Mouse (Mus musculus): Measurements from ENCODE around the gene Btc. TPM values are rescaled to one million over a fixed set of nuclear protein-coding genes. Genes with fewer than 3 reads are reported as not detected.

The Btc gene
- 0.86 and 1.1 TPM in 2 replicates for polyA plus RNA-seq (2012; rRNA removed)

DNA sequence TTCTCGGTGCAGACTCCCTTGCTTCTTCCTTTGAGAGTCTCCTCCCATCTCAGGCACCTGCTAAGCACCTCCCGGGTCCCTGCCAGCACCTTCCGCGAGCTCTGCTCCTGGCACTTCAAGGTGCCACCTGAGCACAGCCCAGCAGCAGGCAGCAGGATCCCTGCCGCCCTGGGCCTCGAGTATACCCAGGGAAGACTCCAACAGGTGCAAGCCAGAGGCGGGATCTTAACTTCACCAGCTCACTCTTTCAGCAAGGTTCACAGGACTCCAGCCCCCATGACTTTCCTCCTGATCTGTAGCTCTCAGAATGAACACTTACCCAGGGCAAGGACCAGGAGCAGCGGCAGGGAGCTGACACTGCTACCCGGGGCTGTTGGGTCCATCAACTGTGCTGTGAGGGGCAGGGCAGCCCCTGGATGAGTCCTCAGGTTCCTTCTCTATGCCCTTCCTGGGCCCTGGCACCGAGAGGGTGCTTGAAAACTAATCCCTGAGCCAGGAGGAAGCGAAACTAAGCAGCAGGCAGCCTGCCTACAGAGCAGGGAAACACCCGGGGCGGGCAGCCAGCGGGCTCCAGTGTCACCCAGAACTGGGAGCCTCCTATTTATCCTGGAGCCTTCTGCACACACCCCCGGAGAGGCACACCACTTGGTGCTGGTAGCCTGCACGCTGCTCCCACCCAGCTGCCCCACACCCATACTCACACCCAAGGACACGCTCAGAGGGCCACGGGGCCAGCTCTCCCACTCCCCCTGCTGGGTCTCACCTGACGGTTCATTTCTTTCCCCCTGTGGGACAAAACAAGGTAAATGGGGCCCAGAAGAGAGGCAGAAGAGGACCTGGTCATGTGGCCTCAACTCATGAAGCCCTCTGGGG is at the start of gene Btc:
TSS of gene Btc (minus strand) at position 656 of the 873 bp plus-strand sequence.
- Histone ChIP-seq H3K36me3 (ENCODE audit: control insufficient read depth, insufficient read depth, low read length) (no peaks in the 10 kb centered on the region), H3K4me1 (ENCODE audit: control insufficient read depth, insufficient read depth, insufficient read length, low read length) (peaks cover 5% of the 10 kb centered on the region), H3K27ac (ENCODE audit: insufficient read depth, low read depth, low read length) (peak within 1 kb of the TSS; percentile 64), H3K27me3 (ENCODE audit: control insufficient read depth, insufficient read depth, low read length) (no peaks in the 10 kb centered on the region), H3K4me3 (ENCODE audit: low read depth, low read length) (peak within 1 kb of the TSS; percentile 87)
- 3% methylated on average over 19 of the region's 19 CpGs for WGBS
- TF ChIP-seq POLR2A (IDR thresholded peaks at IDR 0.05; ENCODE audit: low read depth, low read length) (peak; percentile 28; the same call in 1 of the 2 replicates), CTCF (IDR thresholded peaks at IDR 0.05; ENCODE audit: extremely low read depth, insufficient read length, insufficient replicate concordance, low read depth, low read length) (peak; percentile 71)

DNA sequence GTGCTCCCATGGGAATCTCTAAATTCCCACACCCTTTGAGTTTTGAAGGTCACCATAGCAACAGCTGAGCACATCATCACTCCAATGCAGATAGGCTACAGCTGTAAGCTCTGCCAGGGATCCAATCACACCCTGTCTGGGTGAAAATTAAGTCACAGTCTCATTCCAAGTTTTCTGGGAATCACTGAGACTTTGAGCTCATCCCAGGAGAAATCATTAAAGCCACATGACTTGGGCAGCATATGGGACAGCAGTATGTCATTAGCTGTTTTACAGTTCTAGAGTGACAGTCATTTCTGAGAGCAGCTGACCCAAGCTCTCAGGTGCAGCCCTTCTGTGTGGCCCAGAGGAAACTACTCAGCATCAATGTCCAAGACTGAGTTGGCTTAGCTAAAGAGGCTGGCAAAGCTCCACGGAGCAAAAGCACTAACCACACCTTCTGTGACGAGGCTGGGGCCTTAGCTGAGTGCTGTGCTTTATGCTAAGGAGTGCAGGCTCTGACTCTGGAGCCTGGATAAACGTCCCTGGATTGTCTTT is 42.3 kb upstream of the Btc start:
- no peak overlapping the region for H3K4me3 ChIP-seq (ENCODE audit: low read depth, low read length)
- no peaks in the 10 kb centered on the region for H3K4me1 ChIP-seq (ENCODE audit: control insufficient read depth, insufficient read depth, insufficient read length, low read length)
- no peaks in the 10 kb centered on the region for H3K36me3 ChIP-seq (ENCODE audit: control insufficient read depth, insufficient read depth, low read length)
- 11% methylated on average over 3 of the region's 3 CpGs for WGBS
- no peaks in the 10 kb centered on the region for H3K27me3 ChIP-seq (ENCODE audit: control insufficient read depth, insufficient read depth, low read length)
- no peak overlapping the region for H3K27ac ChIP-seq (ENCODE audit: insufficient read depth, low read depth, low read length)
- TF ChIP-seq POLR2A (IDR thresholded peaks at IDR 0.05; ENCODE audit: low read depth, low read length) (no peak), CTCF (IDR thresholded peaks at IDR 0.05; ENCODE audit: extremely low read depth, insufficient read length, insufficient replicate concordance, low read depth, low read length) (no peak)

DNA sequence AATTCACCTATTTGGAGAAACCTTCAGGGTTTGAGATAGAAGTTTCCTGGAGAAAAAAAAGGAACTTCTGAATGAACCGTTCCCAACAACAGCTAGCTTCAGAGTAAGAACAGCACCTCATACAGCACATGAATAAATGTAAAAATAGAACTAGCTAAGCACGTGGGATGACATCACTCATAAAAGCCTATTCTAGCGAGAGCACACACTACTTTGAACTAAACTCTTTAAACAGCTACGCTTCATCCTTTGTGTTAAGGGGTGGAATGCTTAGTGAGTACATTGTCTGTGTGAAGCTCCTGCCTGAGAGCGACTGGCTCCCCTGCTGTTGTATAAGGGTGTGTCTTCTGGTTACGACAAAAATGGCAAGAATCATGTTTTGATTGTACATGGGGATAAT is 33.8 kb upstream of the Btc start:
- Histone ChIP-seq H3K27me3 (ENCODE audit: control insufficient read depth, insufficient read depth, low read length) (no peaks in the 10 kb centered on the region), H3K27ac (ENCODE audit: insufficient read depth, low read depth, low read length) (no peak overlapping the region), H3K4me1 (ENCODE audit: control insufficient read depth, insufficient read depth, insufficient read length, low read length) (no peaks in the 10 kb centered on the region), H3K4me3 (ENCODE audit: low read depth, low read length) (no peak overlapping the region), H3K36me3 (ENCODE audit: control insufficient read depth, insufficient read depth, low read length) (no peaks in the 10 kb centered on the region)
- 61% methylated on average over 6 of the region's 6 CpGs for WGBS
- TF ChIP-seq CTCF (IDR thresholded peaks at IDR 0.05; ENCODE audit: extremely low read depth, insufficient read length, insufficient replicate concordance, low read depth, low read length): no peak
- no peak for TF ChIP-seq POLR2A (IDR thresholded peaks at IDR 0.05; ENCODE audit: low read depth, low read length)

DNA sequence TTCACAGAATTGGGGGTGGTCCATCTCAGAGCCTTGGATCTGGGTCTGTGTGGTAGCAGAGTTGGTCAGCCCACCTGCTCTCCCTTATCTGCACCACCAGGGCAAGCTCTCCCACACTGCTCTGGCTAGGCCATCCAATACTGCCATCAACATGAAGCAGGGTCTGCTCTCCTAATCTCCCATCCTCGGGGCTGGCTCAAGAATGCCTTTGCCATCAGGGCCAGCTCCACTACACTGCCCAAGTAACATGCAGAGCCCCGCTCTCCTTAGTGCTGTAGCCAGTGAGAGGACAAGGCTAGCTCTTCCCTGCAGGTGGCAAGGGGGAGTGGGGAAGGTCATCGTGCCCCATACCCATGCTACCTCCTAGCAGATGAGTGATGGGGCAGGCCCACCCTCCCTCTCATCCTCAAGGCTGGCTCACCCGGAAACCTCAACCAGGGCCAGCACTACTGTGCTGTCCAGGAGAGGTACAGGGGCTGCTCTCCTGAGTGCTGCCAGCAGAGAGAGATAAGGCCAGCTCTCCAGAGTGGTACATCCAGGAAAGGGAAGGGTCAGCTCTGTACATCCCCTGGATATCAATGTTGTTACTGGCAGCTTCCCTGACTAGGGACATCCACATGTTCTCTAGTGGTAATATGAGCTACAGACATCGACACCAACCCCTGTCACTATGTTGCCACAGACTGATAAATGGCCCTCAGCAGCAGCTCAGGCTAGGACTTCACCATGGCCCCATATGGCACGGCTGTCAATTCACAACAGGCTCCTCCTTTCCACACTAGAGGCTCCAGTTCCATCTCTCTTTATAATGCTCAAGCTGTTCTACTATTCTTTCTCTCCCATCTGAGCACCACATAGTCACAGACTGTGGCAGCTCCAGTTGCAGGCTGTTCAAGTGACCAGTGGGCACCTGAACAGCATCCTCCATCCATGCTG is 32.2 kb upstream of the Btc start:
- TF ChIP-seq CTCF (IDR thresholded peaks at IDR 0.05; ENCODE audit: extremely low read depth, insufficient read length, insufficient replicate concordance, low read depth, low read length): no peak
- no peak for TF ChIP-seq POLR2A (IDR thresholded peaks at IDR 0.05; ENCODE audit: low read depth, low read length)
- Histone ChIP-seq H3K4me3 (ENCODE audit: low read depth, low read length) (no peak overlapping the region), H3K4me1 (ENCODE audit: control insufficient read depth, insufficient read depth, insufficient read length, low read length) (no peaks in the 10 kb centered on the region), H3K36me3 (ENCODE audit: control insufficient read depth, insufficient read depth, low read length) (no peaks in the 10 kb centered on the region), H3K27ac (ENCODE audit: insufficient read depth, low read depth, low read length) (no peak overlapping the region), H3K27me3 (ENCODE audit: control insufficient read depth, insufficient read depth, low read length) (no peaks in the 10 kb centered on the region)
- 66% methylated on average over 6 of the region's 6 CpGs for WGBS

DNA sequence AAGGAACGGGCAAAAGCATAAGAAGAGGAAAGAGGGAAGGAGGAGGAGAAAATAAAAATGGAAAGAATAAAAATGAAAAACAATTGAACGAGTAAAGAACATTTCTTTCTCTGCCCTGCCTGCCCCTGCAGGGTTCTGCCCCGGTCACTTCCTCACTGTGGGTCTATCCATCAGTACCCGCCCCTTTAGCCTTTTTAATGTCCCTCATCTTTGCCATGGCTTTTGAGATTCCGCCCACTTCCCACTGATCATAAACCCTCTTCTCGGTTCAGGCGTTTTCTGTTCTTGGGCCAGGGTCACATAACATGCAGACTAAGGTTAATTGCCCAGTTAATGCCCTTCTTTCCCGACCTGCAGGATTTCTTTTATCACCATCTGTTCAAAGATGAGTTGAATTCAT is 25.8 kb upstream of the Btc start:
- Histone ChIP-seq H3K36me3 (ENCODE audit: control insufficient read depth, insufficient read depth, low read length) (no peaks in the 10 kb centered on the region), H3K4me3 (ENCODE audit: low read depth, low read length) (no peak overlapping the region), H3K27me3 (ENCODE audit: control insufficient read depth, insufficient read depth, low read length) (no peaks in the 10 kb centered on the region), H3K27ac (ENCODE audit: insufficient read depth, low read depth, low read length) (no peak overlapping the region), H3K4me1 (ENCODE audit: control insufficient read depth, insufficient read depth, insufficient read length, low read length) (no peaks in the 10 kb centered on the region)
- TF ChIP-seq POLR2A (IDR thresholded peaks at IDR 0.05; ENCODE audit: low read depth, low read length) (no peak), CTCF (IDR thresholded peaks at IDR 0.05; ENCODE audit: extremely low read depth, insufficient read length, insufficient replicate concordance, low read depth, low read length) (no peak)
- 58% methylated on average over 8 of the region's 8 CpGs for WGBS

DNA sequence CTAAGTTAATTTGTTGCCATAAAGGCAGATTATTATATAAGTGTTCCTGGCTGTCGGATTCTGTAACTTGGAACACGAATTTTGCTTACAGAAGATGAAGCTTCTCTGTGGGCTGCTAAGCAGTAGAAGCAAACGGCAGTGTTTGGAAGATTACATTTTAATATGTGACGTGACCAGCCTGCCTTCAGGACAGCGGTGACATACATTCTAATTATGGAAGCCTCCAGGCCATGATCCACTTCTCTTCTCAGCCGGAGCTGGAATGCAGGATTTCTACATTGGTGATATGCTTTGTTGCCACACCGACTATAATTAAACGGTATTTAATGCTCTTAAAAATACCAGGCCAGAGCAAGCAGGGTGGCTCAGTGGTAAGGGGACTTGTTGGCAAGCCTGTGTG is 11.0 kb upstream of the Btc start:
- no peaks in the 10 kb centered on the region for H3K27me3 ChIP-seq (ENCODE audit: control insufficient read depth, insufficient read depth, low read length)
- WGBS: 86% methylated on average over 8 of the region's 8 CpGs
- H3K36me3 ChIP-seq (ENCODE audit: control insufficient read depth, insufficient read depth, low read length): no peaks in the 10 kb centered on the region
- no peak overlapping the region for H3K27ac ChIP-seq (ENCODE audit: insufficient read depth, low read depth, low read length)
- no peak for TF ChIP-seq POLR2A (IDR thresholded peaks at IDR 0.05; ENCODE audit: low read depth, low read length)
- H3K4me1 ChIP-seq (ENCODE audit: control insufficient read depth, insufficient read depth, insufficient read length, low read length): no peaks in the 10 kb centered on the region
- H3K4me3 ChIP-seq (ENCODE audit: low read depth, low read length): no peak overlapping the region

Data from small intestine, adult 2 months (tissue).